Mouse (Mus musculus): Measurements from ENCODE around the gene Zc3h7b. TPM values are rescaled to one million over a fixed set of nuclear protein-coding genes. Genes with fewer than 3 reads are reported as not detected.
A peak's percentile ranks its signal among the peaks of the same experiment; 100 is the strongest.

Gene Zc3h7b
- total RNA-seq, 1 experiment from 2014 or later = 40.3 TPM

- no peak for ATAC-seq (replicated peaks in 1 of 2; ENCODE audit: insufficient read depth in 1 of 2, low FRiP score in 2 of 2, low TSS enrichment in 1 of 2, low read depth in 1 of 2, poor library complexity in 2 of 2, severe bottlenecking in 2 of 2)
Measured at GRCm38 (mm10) chr15:81772431-81773120, 27.7 kb downstream of the Zc3h7b start.

- ATAC-seq (replicated peaks in 1 of 2; ENCODE audit: insufficient read depth in 1 of 2, low FRiP score in 2 of 2, low TSS enrichment in 1 of 2, low read depth in 1 of 2, poor library complexity in 2 of 2, severe bottlenecking in 2 of 2) = 0 out of 4 replicates have a peak, but pooled peaks of 1 of the 2 experiments have one; percentile 2
Measured at GRCm38 (mm10) chr15:81774505-81775171, 29.8 kb downstream of the Zc3h7b start.

- ATAC-seq (replicated peaks in 1 of 2; ENCODE audit: insufficient read depth in 1 of 2, low FRiP score in 2 of 2, low TSS enrichment in 1 of 2, low read depth in 1 of 2, poor library complexity in 2 of 2, severe bottlenecking in 2 of 2) = no peak
Measured at GRCm38 (mm10) chr15:81776631-81777422, 32.0 kb downstream of the Zc3h7b start.

- ATAC-seq (replicated peaks in 1 of 2; ENCODE audit: insufficient read depth in 1 of 2, low FRiP score in 2 of 2, low TSS enrichment in 1 of 2, low read depth in 1 of 2, poor library complexity in 2 of 2, severe bottlenecking in 2 of 2) = no peak
Measured at GRCm38 (mm10) chr15:81781816-81782215, 37.0 kb downstream of the Zc3h7b start.

- ATAC-seq (replicated peaks in 1 of 2; ENCODE audit: insufficient read depth in 1 of 2, low FRiP score in 2 of 2, low TSS enrichment in 1 of 2, low read depth in 1 of 2, poor library complexity in 2 of 2, severe bottlenecking in 2 of 2) = 0 out of 4 replicates have a peak, but pooled peaks of 1 of the 2 experiments have one; percentile 27
Measured at GRCm38 (mm10) chr15:81784762-81785161, 39.9 kb downstream of the Zc3h7b start.

GRCm38 (mm10) chr15:81785701-81786100 lies 40.8 kb downstream of the Zc3h7b start:
- ATAC-seq (replicated peaks in 1 of 2; ENCODE audit: insufficient read depth in 1 of 2, low FRiP score in 2 of 2, low TSS enrichment in 1 of 2, low read depth in 1 of 2, poor library complexity in 2 of 2, severe bottlenecking in 2 of 2) = no peak

GRCm38 (mm10) chr15:81787525-81787924 lies 42.7 kb downstream of the Zc3h7b start:
- ATAC-seq (replicated peaks in 1 of 2; ENCODE audit: insufficient read depth in 1 of 2, low FRiP score in 2 of 2, low TSS enrichment in 1 of 2, low read depth in 1 of 2, poor library complexity in 2 of 2, severe bottlenecking in 2 of 2) = no peak

- no peak for ATAC-seq (replicated peaks in 1 of 2; ENCODE audit: insufficient read depth in 1 of 2, low FRiP score in 2 of 2, low TSS enrichment in 1 of 2, low read depth in 1 of 2, poor library complexity in 2 of 2, severe bottlenecking in 2 of 2)
Measured at GRCm38 (mm10) chr15:81792444-81792843, 47.6 kb downstream of the Zc3h7b start.

GRCm38 (mm10) chr15:81796228-81796627 lies 51.4 kb downstream of the Zc3h7b start:
- 0 out of 4 replicates have a peak, but pooled peaks of 1 of the 2 experiments have one; percentile 27 for ATAC-seq (replicated peaks in 1 of 2; ENCODE audit: insufficient read depth in 1 of 2, low FRiP score in 2 of 2, low TSS enrichment in 1 of 2, low read depth in 1 of 2, poor library complexity in 2 of 2, severe bottlenecking in 2 of 2)

- no peak for ATAC-seq (replicated peaks in 1 of 2; ENCODE audit: insufficient read depth in 1 of 2, low FRiP score in 2 of 2, low TSS enrichment in 1 of 2, low read depth in 1 of 2, poor library complexity in 2 of 2, severe bottlenecking in 2 of 2)
Measured at GRCm38 (mm10) chr15:81797861-81798260, 53.0 kb downstream of the Zc3h7b start.

- no peak for ATAC-seq (replicated peaks in 1 of 2; ENCODE audit: insufficient read depth in 1 of 2, low FRiP score in 2 of 2, low TSS enrichment in 1 of 2, low read depth in 1 of 2, poor library complexity in 2 of 2, severe bottlenecking in 2 of 2)
Measured at GRCm38 (mm10) chr15:81798421-81798820, 53.6 kb downstream of the Zc3h7b start.

GRCm38 (mm10) chr15:81800391-81800790 lies 55.5 kb downstream of the Zc3h7b start:
- ATAC-seq (replicated peaks in 1 of 2; ENCODE audit: insufficient read depth in 1 of 2, low FRiP score in 2 of 2, low TSS enrichment in 1 of 2, low read depth in 1 of 2, poor library complexity in 2 of 2, severe bottlenecking in 2 of 2) = no peak

- ATAC-seq (replicated peaks in 1 of 2; ENCODE audit: insufficient read depth in 1 of 2, low FRiP score in 2 of 2, low TSS enrichment in 1 of 2, low read depth in 1 of 2, poor library complexity in 2 of 2, severe bottlenecking in 2 of 2) = peak; percentile 90 to 92
Measured at GRCm38 (mm10) chr15:81802001-81802890, 57.4 kb downstream of the Zc3h7b start, which contains the start of gene Tef. Gene Tef (plus strand): TSS chr15:81802421.

GRCm38 (mm10) chr15:81802941-81803351 lies 58.1 kb downstream of the Zc3h7b start:
- peak in 1 of 2 experiments; percentile 22; a peak in 2 of 4 replicates for ATAC-seq (replicated peaks in 1 of 2; ENCODE audit: insufficient read depth in 1 of 2, low FRiP score in 2 of 2, low TSS enrichment in 1 of 2, low read depth in 1 of 2, poor library complexity in 2 of 2, severe bottlenecking in 2 of 2)

GRCm38 (mm10) chr15:81803425-81803951 lies 58.6 kb downstream of the Zc3h7b start:
- no peak for ATAC-seq (replicated peaks in 1 of 2; ENCODE audit: insufficient read depth in 1 of 2, low FRiP score in 2 of 2, low TSS enrichment in 1 of 2, low read depth in 1 of 2, poor library complexity in 2 of 2, severe bottlenecking in 2 of 2)

GRCm38 (mm10) chr15:81804172-81804571 lies 59.3 kb downstream of the Zc3h7b start:
- no peak for ATAC-seq (replicated peaks in 1 of 2; ENCODE audit: insufficient read depth in 1 of 2, low FRiP score in 2 of 2, low TSS enrichment in 1 of 2, low read depth in 1 of 2, poor library complexity in 2 of 2, severe bottlenecking in 2 of 2)

- ATAC-seq (replicated peaks in 1 of 2; ENCODE audit: insufficient read depth in 1 of 2, low FRiP score in 2 of 2, low TSS enrichment in 1 of 2, low read depth in 1 of 2, poor library complexity in 2 of 2, severe bottlenecking in 2 of 2) = no peak
Measured at GRCm38 (mm10) chr15:81804883-81805282, 60.0 kb downstream of the Zc3h7b start.

Measured in hematopoietic stem cell, adult 5-6 weeks (primary cell).